Mouse (Mus musculus) testis, adult 2 months (tissue): ENCODE results near the gene Lrrc32.

Source experiments
- CTCF ChIP-seq: fragments of 200-500 bp; IDR thresholded peaks from 2 replicates; pipeline ENCODE4 v1.5.1; 2012; ENCODE audit warnings: low read depth, mild to moderate bottlenecking, inconsistent platforms, low read length, moderate library complexity; ENCODE audit not compliant: control insufficient read depth, insufficient read depth, insufficient replicate concordance
- POLR2A ChIP-seq: fragments of 200-500 bp; IDR thresholded peaks from 2 replicates; pipeline ENCODE4 v1.6.1; 2012; ENCODE audit warnings: low read depth, mild to moderate bottlenecking, inconsistent platforms, low read length, moderate library complexity; ENCODE audit not compliant: control insufficient read depth

- no peak for TF ChIP-seq CTCF
- TF ChIP-seq POLR2A: no peak
Observed at GRCm38 (mm10) chr7:98482551-98483267, 6.4 kb upstream of the Lrrc32 start.
